Mouse (Mus musculus) forebrain, embryonic 12.5 days (tissue): ENCODE results near the gene Nans. TPM values are rescaled to one million over a fixed set of nuclear protein-coding genes. Genes with fewer than 3 reads are reported as not detected.

ENCODE experiments used
- ATAC-seq: fragments of 200-750 bp; cut with Nextera tagmentation; 2 replicates; pipeline ENCODE4 v1.8.0; 2017; ENCODE audit warnings: moderate TSS enrichment; ENCODE audit not compliant: low FRiP score
- H3K27ac ChIP-seq: fragments of 300-500 bp; sonication (generic); 2 replicates; pipeline ENCODE4 v1.5.1; 2016; ENCODE audit warnings: mild to moderate bottlenecking
- H3K27me3 ChIP-seq: fragments of 300-500 bp; sonication (generic); 2 replicates; pipeline ENCODE4 v1.6.1; 2016; ENCODE audit warnings: mild to moderate bottlenecking
- H3K36me3 ChIP-seq: fragments of 300-500 bp; sonication (generic); replicated peaks from 2 replicates; pipeline ENCODE4 v1.6.1; 2016; ENCODE audit warnings: mild to moderate bottlenecking
- H3K4me1 ChIP-seq: fragments of 300-500 bp; sonication (generic); 2 replicates; pipeline ENCODE4 v1.6.1; 2016
- H3K4me2 ChIP-seq: fragments of 300-500 bp; sonication (generic); 2 replicates; pipeline ENCODE4 v1.6.1; 2016; ENCODE audit warnings: mild to moderate bottlenecking, moderate library complexity
- H3K4me3 ChIP-seq: fragments of 300-500 bp; sonication (generic); replicated peaks from 2 replicates; pipeline ENCODE4 v1.5.1; 2016; ENCODE audit warnings: mild to moderate bottlenecking
- H3K9ac ChIP-seq: fragments of 300-500 bp; sonication (generic); 2 replicates; pipeline ENCODE4 v1.6.1; 2016; ENCODE audit warnings: mild to moderate bottlenecking
- H3K9me3 ChIP-seq: fragments of 300-500 bp; sonication (generic); 2 replicates; pipeline ENCODE4 v1.6.1; 2016
- WGBS: fragments of 180-500 bp; shearing (Covaris S2); methylation state at CpG from one replicate; pipeline ENCODE4 v1.1.7; 2016; 5-methylcytosine and 5-hydroxymethylcytosine counted together
- polyA plus RNA-seq: library from polyadenylated mRNA; unstranded; fragments of >200 nt; fragmentation: Nextera tagmentation; extraction: Ambion mirVana; gene quantifications from 2 replicates; pipeline ENCODE4 v1.2.1, GENCODE M21; 2016

Gene Nans
- polyA plus RNA-seq, 1 experiment from 2014 or later, result 75.8 TPM

GRCm38 (mm10) chr4:46495543-46495942 lies 6.5 kb downstream of the Nans start:
- Histone ChIP-seq H3K36me3 (peaks cover 37% of the 10 kb centered on the region), H3K27ac (no peak overlapping the region), H3K4me2 (no peak overlapping the region), H3K9me3 (no peaks in the 10 kb centered on the region), H3K4me3 (no peak overlapping the region), H3K27me3 (no peaks in the 10 kb centered on the region), H3K4me1 (no peaks in the 10 kb centered on the region), H3K9ac (no peak overlapping the region)
- no peak for ATAC-seq
- 90% methylated on average over 12 of the region's 12 CpGs for WGBS

- no peak overlapping the region for H3K4me3 ChIP-seq
- no peak overlapping the region for H3K27ac ChIP-seq
- H3K9ac ChIP-seq, result no peak overlapping the region
- 41% methylated on average over 4 of the region's 4 CpGs for WGBS
- no peak for ATAC-seq
- H3K27me3 ChIP-seq, result no peaks in the 10 kb centered on the region
- no peak overlapping the region for H3K4me2 ChIP-seq
- peaks cover 55% of the 10 kb centered on the region for H3K36me3 ChIP-seq
- H3K4me1 ChIP-seq, result no peaks in the 10 kb centered on the region
- no peaks in the 10 kb centered on the region for H3K9me3 ChIP-seq
These were observed 8.3 kb downstream of the Nans start for GRCm38 (mm10) chr4:46497286-46497892.

GRCm38 (mm10) chr4:46498511-46498910 lies 9.5 kb downstream of the Nans start:
- no peak overlapping the region for H3K4me3 ChIP-seq
- WGBS, result 78% methylated on average over 3 of the region's 3 CpGs
- H3K9me3 ChIP-seq, result no peaks in the 10 kb centered on the region
- no peak for ATAC-seq
- H3K27ac ChIP-seq, result no peak overlapping the region
- H3K36me3 ChIP-seq, result peaks cover 51% of the 10 kb centered on the region
- no peak overlapping the region for H3K9ac ChIP-seq
- no peaks in the 10 kb centered on the region for H3K4me1 ChIP-seq
- H3K4me2 ChIP-seq, result no peak overlapping the region
- no peaks in the 10 kb centered on the region for H3K27me3 ChIP-seq

GRCm38 (mm10) chr4:46498976-46499375 lies 9.9 kb downstream of the Nans start:
- WGBS, result 9% methylated on average over 4 of the region's 4 CpGs

GRCm38 (mm10) chr4:46502606-46503502 lies 13.8 kb downstream of the Nans start:
- Histone ChIP-seq H3K4me2 (no peak overlapping the region), H3K27ac (no peak overlapping the region), H3K9ac (no peak overlapping the region), H3K9me3 (no peaks in the 10 kb centered on the region), H3K27me3 (peaks cover 25% of the 10 kb centered on the region), H3K36me3 (peaks cover 47% of the 10 kb centered on the region), H3K4me1 (peaks cover 7% of the 10 kb centered on the region), H3K4me3 (no peak overlapping the region)
- ATAC-seq, result no peak
- 75% methylated on average over 16 of the region's 16 CpGs for whole genome bisulfite sequencing

More at GRCm38 (mm10) chr4:46498976-46499375, 9.9 kb downstream of the Nans start:
- no peak overlapping the region for H3K4me2 ChIP-seq
- no peaks in the 10 kb centered on the region for H3K9me3 ChIP-seq
- no peak overlapping the region for H3K27ac ChIP-seq
- no peaks in the 10 kb centered on the region for H3K4me1 ChIP-seq
- H3K27me3 ChIP-seq, result no peaks in the 10 kb centered on the region
- H3K36me3 ChIP-seq, result peaks cover 50% of the 10 kb centered on the region
- no peak overlapping the region for H3K9ac ChIP-seq
- no peak overlapping the region for H3K4me3 ChIP-seq
- ATAC-seq, result no peak

GRCm38 (mm10) chr4:46503881-46504280 lies 14.8 kb downstream of the Nans start:
- WGBS, result 90% methylated on average over 3 of the region's 3 CpGs
- no peak for ATAC-seq
- H3K4me1 ChIP-seq, result peaks cover 7% of the 10 kb centered on the region

GRCm38 (mm10) chr4:46505361-46506057 lies 16.5 kb downstream of the Nans start:
- Histone ChIP-seq H3K36me3 (peaks cover 35% of the 10 kb centered on the region), H3K9ac (no peak overlapping the region), H3K9me3 (no peaks in the 10 kb centered on the region), H3K4me3 (no peak overlapping the region), H3K4me2 (no peak overlapping the region), H3K27me3 (peaks cover 25% of the 10 kb centered on the region), H3K27ac (no peak overlapping the region), H3K4me1 (peaks cover 7% of the 10 kb centered on the region)
- 72% methylated on average over 8 of the region's 8 CpGs for WGBS
- no peak for ATAC-seq

More at GRCm38 (mm10) chr4:46503881-46504280, 14.8 kb downstream of the Nans start:
- no peaks in the 10 kb centered on the region for H3K9me3 ChIP-seq
- peaks cover 25% of the 10 kb centered on the region for H3K27me3 ChIP-seq
- H3K4me3 ChIP-seq, result no peak overlapping the region
- no peak overlapping the region for H3K27ac ChIP-seq
- no peak overlapping the region for H3K9ac ChIP-seq
- peaks cover 47% of the 10 kb centered on the region for H3K36me3 ChIP-seq
- H3K4me2 ChIP-seq, result no peak overlapping the region

- Histone ChIP-seq H3K9me3 (no peaks in the 10 kb centered on the region), H3K27ac (no peak overlapping the region), H3K4me1 (peaks cover 7% of the 10 kb centered on the region), H3K27me3 (peaks cover 25% of the 10 kb centered on the region), H3K4me3 (peak overlapping the region; percentile 60), H3K4me2 (peak overlapping the region; percentile 88), H3K9ac (peak overlapping the region; percentile 52), H3K36me3 (peaks cover 20% of the 10 kb centered on the region)
- peak; percentile 97 for ATAC-seq
- under 1% methylated on average over 87 of the region's 94 CpGs for WGBS
These were observed 18.0 kb downstream of the Nans start for GRCm38 (mm10) chr4:46506801-46507610.

- 12% methylated on average over 16 of the region's 16 CpGs for WGBS
- ATAC-seq, result peak; percentile 47; the same call in 1 of the 2 replicates
- H3K27ac ChIP-seq, result no peak overlapping the region
- H3K36me3 ChIP-seq, result peaks cover 12% of the 10 kb centered on the region
- no peaks in the 10 kb centered on the region for H3K9me3 ChIP-seq
- peak overlapping the region; percentile 88 for H3K4me2 ChIP-seq
- H3K27me3 ChIP-seq, result peaks cover 25% of the 10 kb centered on the region
- peak overlapping the region; percentile 60 for H3K4me3 ChIP-seq
- no peak overlapping the region for H3K9ac ChIP-seq
- peaks cover 7% of the 10 kb centered on the region for H3K4me1 ChIP-seq
These were observed 18.9 kb downstream of the Nans start for GRCm38 (mm10) chr4:46507736-46508460.

- Histone ChIP-seq H3K4me3 (no peak overlapping the region), H3K4me1 (no peaks in the 10 kb centered on the region), H3K9ac (no peak overlapping the region), H3K4me2 (no peak overlapping the region), H3K36me3 (no peaks in the 10 kb centered on the region), H3K9me3 (no peaks in the 10 kb centered on the region), H3K27me3 (peaks cover 2% of the 10 kb centered on the region; the same call in 1 of the 2 replicates), H3K27ac (no peak overlapping the region)
- 90% methylated on average over 2 of the region's 2 CpGs for WGBS
- no peak for ATAC-seq
These were observed 31.4 kb downstream of the Nans start for GRCm38 (mm10) chr4:46520491-46520890.

- no peak for ATAC-seq
- 83% methylated on average over 10 of the region's 10 CpGs for WGBS
- no peak overlapping the region for H3K4me3 ChIP-seq
- no peaks in the 10 kb centered on the region for H3K9me3 ChIP-seq
- no peak overlapping the region for H3K4me2 ChIP-seq
- no peak overlapping the region for H3K9ac ChIP-seq
- no peak overlapping the region for H3K27ac ChIP-seq
- H3K36me3 ChIP-seq, result no peaks in the 10 kb centered on the region
- peaks cover 3% of the 10 kb centered on the region; the same call in 1 of the 2 replicates for H3K27me3 ChIP-seq
- no peaks in the 10 kb centered on the region for H3K4me1 ChIP-seq
These were observed 32.4 kb downstream of the Nans start for GRCm38 (mm10) chr4:46521457-46521856.
